Mouse (Mus musculus): ENCODE results near the gene Pcca.
A peak's percentile ranks its signal among the peaks of the same experiment; 100 is the strongest.

Pcca gene

DNA sequence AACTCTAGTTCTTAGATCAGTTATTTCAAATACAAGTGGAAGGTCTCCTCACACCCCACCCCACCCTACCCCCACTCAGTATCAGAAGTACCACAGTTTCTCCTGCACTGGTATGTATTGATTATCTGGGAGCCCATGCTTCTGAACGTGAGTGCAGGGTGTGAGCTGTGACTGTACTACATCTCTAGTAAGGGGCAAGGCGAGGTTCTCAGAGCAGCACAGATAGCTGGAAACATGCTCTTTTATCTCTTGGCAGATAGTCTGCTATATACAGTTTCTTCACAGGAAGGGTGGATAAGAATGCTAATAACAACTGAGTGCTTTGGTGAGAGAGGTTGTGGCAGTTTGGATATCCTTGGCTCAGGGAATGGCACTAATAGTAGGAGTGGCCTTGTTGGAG is 117.6 kb downstream of the Pcca start:
- DNase-seq, result no peak

DNA sequence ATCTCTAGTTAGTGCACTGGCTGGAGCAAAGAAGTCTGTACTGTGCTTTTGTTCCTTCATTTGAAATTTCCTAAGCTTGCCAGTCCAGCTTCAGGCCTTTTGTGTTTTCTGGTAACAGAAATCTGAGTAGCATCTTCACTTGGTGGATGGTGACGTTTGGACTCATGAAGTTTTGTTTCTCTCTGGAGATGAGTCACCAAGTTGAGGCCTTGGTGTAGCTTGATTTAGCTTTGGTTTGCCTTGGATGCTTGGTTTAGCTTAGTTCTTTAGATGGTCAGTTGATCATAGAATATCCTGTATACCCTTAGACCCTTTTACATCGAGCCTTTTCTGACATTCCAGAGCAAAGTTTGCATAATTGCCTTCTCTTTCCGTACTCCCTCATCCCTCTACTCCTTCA is 141.5 kb downstream of the Pcca start:
- DNase-seq, result no peak

DNA sequence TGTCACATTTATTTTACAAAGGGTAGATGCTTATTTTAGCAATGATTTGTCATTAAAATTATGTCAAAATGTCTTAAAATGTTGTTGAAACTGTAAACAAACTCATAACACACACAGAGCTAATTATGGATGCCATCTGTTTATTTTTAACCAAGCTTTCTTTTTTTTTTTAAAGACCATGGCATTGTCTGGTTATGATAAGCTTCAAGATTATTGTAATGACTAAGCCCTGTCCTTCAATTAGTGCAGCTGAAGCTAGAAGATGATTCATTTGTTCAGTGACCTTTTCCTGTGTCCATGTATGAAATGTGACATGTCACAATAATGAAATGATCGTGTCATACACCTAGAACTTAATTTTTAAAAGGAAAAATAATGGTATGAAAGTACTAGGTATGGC is 149.5 kb downstream of the Pcca start:
- no peak for DNase-seq

DNA sequence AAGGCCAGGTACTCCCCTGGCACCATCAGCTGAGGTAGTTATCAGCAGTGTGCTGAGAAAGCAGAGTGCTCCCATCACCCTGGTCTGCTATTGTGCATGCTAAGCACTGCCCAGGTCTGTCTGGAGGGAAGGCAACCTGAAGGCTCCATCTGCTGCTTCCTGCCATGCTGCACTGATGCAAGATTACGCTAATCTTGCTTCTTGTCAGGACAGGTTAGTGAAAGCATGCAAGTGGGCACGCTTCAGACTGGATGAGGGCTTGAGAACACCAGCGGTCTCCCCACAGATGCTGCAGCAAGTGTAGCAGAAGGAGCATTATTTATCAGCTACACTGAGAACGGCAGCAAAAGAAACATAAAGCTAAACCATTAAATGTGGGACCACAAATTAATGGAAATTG is 150.1 kb downstream of the Pcca start:
- no peak for DNase-seq

DNA sequence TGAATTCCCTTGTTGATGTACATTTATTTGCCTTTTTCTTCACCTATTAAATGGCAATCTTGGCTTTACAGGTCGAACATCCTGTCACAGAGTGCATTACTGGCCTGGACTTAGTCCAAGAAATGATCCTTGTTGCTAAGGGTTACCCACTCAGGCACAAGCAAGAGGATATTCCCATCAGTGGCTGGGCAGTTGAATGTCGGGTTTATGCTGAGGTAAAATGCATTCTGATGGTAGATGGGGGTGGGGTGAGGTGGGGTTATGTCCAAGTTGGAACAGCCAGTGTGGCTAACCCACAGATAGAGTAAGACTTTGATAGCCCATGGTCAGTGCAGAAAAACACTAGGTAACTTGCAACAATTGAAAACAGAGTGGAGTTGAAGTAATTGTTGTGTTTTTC is 150.7 kb downstream of the Pcca start:
- no peak for DNase-seq

DNA sequence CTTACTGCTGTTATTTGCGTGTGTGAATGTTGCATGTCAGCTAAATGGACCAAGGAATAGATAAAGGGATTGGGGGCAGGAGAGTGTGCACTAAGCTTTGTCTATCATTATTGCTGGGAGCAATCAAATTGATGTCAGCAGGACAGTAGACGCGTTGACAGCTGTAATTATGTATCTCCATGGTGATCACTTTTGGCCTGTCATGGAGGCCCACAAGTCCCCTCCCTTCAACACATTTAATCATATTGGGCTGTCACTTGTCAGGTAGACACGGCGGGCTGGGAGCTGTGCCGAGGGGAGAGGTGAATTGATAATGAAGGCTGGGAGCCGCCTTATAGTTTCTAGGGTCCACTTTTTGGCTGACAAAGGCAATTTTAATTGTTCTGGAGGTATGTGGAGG is 153.3 kb downstream of the Pcca start:
- no peak for DNase-seq

DNA sequence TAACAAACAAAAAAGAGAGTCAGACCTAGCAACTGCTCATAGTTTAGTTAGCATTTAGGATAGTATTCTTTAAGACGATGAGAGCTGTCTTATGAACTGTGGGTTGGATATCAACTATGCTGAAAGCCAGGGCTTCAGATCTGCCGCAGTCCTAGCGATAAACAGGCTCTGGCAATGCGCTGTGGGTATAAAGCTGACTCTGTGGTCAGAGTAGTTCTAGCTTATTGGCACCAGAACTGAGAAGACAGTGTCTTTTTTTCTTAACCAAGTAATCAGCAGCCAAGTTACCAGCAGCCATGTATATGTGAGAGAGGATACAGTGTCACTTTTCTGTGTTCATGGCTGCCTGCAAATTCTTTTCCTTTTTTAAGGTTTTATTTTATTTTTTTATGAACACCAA is 154.3 kb downstream of the Pcca start:
- DNase-seq, result no peak

DNA sequence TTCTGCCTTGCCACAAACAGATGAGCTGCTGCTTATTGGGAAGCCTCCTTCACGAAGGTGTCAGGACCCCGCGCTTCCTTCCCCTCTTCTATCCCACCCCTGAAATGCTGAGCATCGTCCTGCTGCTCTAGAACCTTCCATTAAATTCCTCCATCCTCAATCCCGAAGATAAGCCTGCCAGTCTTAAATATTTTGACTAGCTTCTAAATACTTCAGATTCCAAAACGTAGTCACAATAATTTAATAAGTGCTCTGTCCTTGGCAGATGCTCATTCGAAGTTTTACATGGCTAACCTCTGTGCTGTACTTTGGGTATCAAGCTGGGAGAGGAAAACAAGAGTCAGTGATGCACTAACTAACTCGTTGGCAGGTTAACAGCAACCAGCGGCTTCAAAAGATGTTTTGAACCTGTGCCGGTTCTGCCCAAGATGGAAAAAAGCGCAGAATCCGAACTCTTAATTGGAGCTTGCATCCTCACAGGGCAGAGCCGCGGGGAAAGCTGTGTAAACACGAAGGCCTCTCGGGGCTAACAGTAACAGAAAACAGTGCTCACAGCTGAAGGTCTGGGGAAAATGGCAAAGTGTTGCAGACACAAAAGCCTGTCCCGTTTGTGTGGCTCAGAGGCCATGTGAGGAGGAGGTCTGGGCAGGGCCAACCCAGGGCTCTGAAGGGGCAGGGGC is 155.2 kb downstream of the Pcca start:
- DNase-seq, result no peak

DNA sequence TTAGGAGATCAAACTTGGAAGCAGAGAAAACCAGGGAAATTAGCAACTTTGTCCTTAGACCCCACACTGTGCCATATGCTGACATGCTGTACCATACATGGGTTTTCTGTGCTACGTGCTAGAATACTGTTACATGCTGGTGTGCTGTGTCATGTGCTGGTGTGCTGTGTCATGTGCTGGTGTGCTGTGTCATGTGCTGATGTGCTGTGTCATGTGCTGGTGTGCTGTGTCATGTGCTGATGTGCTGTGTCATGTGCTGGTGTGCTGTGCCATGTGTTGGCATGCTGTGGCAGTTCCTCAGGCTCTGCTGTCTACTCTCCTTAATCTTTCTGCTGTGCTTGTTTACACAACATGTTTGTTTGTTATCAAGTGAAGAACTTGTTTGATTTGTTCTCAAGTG is 157.4 kb downstream of the Pcca start:
- no peak for DNase-seq

DNA sequence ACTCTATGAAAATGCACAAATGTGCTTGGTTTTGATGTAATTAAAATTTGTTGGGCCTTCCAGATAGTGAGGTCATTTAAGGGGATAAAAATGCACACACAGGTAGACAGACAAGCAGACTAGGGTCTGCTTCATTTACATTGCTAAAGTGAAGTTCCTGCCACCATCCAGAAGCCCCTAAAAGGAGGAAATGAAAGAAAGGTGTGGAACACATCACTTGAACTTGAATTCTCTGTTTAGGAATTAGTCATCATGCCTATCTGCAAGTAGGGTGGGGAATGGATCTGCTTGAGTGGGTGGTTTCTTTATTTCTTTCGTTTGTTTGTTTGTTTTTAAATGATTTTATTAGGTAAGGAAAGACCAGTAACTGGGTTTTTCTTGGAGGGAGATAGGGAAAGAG is 166.2 kb downstream of the Pcca start:
- no peak for DNase-seq

DNA sequence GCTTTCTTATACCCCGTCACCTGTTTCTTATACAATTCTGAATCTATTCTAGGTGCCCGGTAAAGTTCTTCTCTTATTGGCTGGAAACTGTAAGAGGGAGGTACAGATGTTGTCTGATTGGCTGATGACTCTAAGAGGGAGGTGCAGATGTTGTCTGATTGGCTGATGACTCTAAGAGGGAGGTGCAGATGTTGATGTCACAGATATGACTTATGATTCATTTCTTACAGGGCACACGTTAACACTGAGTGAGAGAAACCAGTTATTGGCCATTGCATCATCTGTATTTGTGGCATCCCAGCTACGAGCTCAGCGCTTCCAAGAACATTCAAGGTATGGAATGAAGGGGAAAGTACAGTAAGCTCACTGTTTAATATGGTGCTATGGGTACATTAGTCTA is 179.7 kb downstream of the Pcca start:
- DNase-seq, result no peak

DNA sequence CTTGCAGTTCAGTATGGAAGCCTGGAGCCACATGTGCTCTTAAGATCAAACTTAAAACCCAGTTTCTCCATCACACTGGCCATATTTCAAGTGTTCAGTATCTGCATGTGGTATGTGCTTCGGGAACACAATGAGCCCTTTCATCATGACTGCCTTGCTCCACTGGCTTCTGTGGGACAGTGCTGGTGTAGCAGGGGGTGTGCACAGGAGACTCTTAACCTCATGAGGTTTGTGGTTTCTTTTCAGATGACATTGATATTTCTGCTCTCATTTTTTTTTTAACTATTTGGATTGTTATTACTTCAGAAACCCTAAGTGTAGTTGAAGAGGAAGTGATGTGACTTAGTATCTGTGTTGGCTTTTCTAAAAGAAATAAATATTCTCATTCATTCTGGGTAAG is 180.8 kb downstream of the Pcca start:
- DNase-seq, result no peak

DNA sequence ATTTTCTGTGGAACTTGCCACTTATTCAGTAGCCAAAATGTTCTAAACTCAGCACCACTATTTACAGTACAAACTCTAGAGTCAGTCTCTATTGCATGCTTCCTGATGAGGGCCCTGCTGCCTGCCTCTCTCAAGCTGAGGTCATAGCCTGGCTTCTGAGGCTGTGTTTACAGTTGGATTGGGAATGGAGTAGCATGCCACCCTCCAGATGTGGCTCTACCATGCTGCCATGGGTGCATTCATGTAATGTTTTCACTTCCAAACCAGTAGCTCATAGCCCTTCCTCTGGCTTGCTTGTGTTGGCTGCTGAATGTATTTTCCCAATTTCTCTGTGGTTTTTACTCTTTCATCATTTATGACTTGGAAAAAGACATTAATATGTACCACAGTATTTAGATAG is 181.9 kb downstream of the Pcca start:
- no peak for DNase-seq

DNA sequence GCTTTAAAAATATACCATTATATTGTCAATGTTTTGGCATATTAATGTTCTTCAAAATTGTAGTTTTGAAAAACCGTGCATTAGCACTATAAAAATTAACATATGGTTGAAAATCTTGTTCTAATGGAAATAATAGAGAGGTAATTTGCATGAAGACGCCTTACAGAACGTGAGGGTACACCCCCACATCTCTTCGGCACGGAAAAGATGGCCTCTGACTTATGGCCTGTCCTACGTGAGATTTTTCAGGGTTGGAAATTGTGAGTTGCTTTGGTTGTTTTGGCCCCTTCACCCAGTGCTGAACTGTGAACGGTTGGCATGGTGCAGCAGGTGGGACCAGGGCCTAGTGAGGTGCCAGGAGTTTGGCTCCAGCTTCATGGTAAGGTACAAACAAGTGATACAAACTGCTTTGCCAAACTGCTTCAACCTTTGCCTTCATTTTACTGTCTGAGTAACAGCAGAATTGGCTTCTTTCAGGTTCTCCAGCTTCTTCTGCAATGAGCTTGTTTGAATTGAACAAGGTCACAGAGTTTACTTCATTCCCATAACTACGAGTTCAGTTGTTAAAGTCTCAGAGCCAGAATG is 185.5 kb downstream of the Pcca start:
- DNase-seq, result peak; percentile 15

DNA sequence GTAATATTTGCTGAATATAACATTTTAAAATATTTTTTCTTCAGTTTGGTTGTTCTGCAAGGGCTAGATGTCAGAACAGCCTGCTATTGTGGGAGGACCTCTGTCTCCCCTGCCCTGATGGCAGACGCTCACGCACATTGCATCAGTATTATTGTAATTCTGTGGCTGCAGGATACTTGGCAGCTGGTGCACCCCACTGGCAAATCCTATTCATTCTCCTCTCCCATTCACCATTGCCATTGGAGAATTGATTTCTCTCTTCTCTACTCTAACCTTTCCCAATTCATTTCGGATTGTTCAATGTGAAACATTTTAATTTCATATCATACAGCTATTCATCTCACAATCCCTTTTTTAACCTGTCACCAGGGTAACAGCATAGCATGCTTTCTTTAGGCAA is 186.9 kb downstream of the Pcca start:
- no peak for DNase-seq

DNA sequence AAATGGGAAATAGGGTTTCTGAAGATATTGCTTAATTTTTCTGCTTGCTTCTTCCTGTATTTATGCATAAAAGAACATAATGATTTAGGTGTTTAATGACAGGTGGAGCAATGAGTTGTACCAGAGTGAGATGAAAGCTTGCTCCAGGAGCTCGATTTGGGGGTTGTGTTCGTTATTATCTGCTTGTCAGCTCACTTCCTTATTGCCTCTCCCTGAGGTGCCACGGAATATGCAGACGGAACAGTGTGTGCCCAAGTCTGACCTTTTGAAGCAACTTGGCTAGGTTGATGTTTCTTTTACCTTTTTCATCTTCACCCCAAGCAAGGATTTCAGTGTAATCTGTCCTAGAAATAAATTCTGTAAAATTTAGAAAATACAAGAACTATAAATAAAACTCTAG is 187.6 kb downstream of the Pcca start:
- DNase-seq, result no peak

DNA sequence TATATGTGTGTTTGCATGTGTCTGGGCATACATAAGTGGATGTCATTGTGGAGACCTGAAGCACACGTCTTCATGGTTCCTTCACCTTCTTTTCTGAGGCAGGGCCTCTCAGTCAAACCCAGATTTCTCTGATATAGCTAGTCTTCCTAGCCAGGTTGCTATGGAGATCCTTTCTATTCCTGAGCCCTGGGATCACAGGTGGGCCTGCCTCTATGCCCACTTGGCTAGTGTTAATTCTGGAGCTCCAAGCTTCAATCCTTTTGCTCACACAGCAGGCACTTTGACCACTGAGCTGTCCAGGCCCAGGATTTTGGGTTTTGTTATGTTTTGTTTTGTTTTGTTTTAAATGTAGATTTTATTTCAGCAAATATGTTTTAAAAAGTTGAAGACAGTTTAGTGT is 192.3 kb downstream of the Pcca start:
- no peak for DNase-seq

DNA sequence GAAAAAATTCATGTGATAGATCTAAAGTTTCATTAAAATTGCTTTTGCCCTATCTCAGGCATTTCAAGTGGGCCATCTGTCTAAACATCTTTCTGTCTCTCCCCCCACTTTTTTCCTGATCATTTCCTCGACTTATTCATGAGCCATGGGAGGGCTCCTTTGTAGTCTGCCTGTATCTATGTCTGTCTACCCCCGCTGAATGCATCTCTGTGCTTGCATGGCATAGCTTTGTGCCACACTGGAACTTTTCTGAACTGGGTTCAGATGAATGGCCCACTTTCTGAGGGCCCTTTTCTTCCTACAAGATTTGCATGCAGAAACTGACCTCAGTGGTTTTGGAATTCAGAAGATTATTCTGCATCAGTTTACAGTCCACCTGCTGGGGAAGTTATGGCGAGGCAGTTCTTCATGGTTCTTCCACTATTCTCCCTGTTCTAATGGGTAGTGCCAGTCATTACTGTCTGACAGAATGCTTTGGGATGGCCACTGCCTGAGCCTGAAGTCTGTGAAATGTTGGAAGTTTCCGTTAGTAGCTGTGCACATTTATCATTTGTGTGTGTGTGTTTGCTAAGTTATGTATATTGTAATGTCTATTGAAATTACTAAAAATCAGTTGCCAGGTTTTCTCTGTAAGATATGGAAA is 195.4 kb downstream of the Pcca start:
- no peak for DNase-seq

DNA sequence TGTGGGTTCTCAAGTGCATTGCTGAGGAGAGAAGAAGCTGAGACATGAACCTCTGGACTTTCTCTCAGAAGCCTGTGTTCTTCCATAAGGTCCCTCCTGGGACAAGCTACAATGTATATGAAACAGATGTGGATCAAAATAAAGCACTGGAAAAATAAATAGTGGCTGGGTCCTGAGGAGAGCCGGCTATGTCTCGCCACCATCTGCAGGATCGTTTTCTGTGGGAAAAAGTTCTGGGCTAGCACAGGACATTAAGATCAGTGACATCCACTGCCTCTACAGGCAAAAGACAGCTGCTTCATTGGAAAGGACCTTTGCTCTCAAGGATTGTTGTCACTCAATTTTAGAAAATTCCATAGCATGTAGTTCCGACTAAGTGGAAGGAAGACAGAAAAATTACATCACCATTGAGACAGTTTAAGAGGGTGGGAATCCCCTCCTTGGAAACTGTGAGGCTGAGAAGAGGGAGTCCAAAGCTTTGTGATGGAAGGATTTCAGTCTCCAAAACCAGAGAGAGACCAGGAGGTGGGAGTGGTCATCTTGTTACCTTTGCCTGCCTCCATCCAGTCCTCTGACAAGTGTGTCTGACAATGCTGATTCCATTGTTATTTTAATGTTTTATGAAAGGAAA is 196.9 kb downstream of the Pcca start:
- no peak for DNase-seq

DNA sequence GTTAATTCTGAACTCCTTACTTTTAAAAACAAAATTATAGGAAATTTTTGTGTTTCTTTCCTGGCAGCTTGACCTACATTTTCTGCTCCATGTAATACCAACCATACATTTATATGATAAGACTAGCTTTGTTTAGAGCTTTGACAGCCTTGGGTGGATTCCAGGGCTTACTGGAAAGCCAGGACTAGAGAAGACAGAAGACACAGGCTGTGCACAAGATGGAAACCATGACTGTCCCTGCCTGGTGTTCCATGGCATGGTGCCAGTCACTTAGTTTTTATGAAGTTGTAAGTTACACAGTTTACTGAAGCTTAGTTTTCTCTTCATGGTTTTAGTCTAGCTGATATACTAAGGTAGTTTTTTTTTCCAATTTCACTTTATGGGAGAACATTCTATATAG is 202.7 kb downstream of the Pcca start:
- DNase-seq, result no peak

DNA sequence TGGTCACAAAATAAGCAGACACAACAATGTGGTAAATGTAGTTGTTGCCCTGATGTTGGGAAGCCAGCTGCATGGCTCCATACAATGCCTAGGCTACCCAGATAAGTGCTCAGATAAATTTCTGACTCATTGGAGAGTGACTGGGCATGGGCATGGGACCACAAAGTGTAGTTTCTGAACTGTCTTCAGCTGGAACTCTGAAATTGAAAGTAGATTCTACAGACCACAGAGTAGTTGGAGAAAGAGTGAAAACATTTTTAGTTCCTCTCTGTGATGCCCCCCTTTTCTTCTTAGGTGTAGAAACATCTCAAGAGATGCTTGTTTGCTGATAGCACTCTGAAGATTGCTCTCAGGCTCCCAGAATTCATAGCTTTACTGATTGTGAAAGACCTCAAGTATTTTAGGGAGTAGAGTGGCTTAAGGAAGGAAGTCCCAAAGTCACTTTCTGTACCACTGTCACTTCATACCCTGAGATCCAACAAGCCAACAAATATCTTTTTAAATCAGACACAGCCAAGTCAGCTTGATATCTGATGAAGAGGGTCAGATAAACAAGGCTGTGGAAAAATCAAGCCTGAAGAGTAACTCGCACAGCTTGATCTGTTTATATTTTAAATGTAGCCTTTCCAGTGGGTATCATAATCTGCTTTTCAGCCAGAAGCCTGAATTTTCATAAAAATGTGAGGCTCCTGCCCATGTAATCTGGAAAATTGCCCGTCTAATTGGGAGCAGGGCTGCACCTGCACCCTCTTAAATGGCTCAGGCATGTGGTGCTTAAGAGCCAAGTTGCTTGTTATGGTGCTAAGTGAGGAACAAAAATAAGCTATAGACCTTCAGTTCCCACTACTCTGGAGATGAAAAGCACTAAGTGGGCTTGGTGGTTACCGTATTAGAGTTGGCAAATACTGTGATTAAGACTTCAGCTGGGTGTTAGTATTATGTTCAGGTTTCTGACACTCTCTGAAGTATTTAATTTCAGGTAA is 214.0 kb downstream of the Pcca start:
- DNase-seq, result no peak

DNA sequence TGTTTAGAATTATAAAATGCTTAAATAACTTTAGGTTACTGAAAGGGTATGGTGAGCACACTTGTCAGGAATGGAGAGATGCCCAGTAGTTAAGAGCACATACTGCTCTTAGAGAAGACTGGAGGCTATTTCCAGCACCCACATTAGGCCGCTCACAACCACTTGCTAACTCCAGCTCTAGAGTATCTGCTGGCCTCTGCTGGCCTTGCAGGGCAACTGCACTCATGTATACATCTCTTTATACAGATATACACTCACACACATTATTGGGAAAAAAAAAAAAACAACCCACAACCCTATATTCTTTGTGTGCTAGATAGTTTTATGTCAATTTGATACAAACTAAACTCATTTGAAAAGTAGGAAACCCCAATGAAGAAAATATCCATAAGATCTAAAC is 217.4 kb downstream of the Pcca start:
- DNase-seq, result no peak

DNA sequence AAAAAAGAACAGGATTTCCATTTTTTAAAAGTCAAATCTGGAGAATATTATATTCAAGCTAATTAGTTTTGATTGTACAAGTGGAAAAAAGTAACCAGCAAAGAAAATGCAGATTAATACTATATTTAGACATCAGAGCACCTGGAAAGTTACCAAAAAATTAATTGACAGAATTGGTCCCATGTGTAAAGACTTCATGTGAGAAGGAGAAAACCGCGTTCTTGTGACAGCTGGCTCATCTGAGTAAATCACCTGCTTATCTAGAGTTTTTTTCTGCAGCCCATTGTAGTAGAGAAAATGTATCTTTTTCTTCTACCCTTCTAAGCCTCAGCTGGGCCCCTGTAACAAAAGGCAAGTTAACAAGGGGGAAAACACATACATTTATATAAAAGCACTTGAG is 219.2 kb downstream of the Pcca start:
- DNase-seq, result no peak
